Mouse (Mus musculus) left cerebral cortex, postnatal 4 days (tissue): ENCODE data around the gene Scrn3. TPM values are rescaled to one million over a fixed set of nuclear protein-coding genes. Genes with fewer than 3 reads are reported as not detected.
A peak's percentile ranks its signal among the peaks of the same experiment; 100 is the strongest.

Experiments
- DNase-seq: peaks from one replicate; pipeline ENCODE4 v3.0.0-alpha.2; 2022
- intact Hi-C: fragments of 180-260 bp; cut with DNase I; formaldehyde crosslinking; loops from one replicate; pipeline ENCODE4 v1.15.1; 2025
- total RNA-seq, 2 experiments: library from RNA; stranded (reverse); gene quantifications; 2 replicates each; pipeline ENCODE4 v1.2.3; 2021

Scrn3 gene
- total RNA-seq, 2 experiments from 2014 or later = 3.4 to 4.1 TPM

GRCm38 (mm10) chr2:73273249-73274118, 38.9 kb upstream of the Scrn3 start:
- intact Hi-C loops = loop anchor here (2.0 to 5.0 kb wide), 2 partner anchors 295 to 756 kb away; no protein-coding TSS in a partner anchor
- DNase-seq = no peak

- DNase-seq = peak; percentile 34
- intact Hi-C loops = loop anchor here (2.0 to 5.0 kb wide), 2 partner anchors 296 to 757 kb away; no protein-coding TSS in a partner anchor
Observed at GRCm38 (mm10) chr2:73274119-73274920, 38.1 kb upstream of the Scrn3 start.

GRCm38 (mm10) chr2:73275261-73276040, 37.0 kb upstream of the Scrn3 start:
- no peak for DNase-seq
- intact Hi-C loops = loop anchor here (2.0 to 5.0 kb wide), 2 partner anchors 297 to 1038 kb away; no protein-coding TSS in a partner anchor

GRCm38 (mm10) chr2:73276141-73276571, 36.2 kb upstream of the Scrn3 start:
- intact Hi-C loops = loop anchor here (5.0 kb wide), 1 partner anchor 1039 kb away; no protein-coding TSS in a partner anchor
- no peak for DNase-seq

- peak; percentile 23 for DNase-seq
- intact Hi-C loops = loop anchor here (5.0 kb wide), 1 partner anchor 1040 kb away; no protein-coding TSS in a partner anchor
Observed at GRCm38 (mm10) chr2:73277021-73277708, 35.2 kb upstream of the Scrn3 start.

GRCm38 (mm10) chr2:73277709-73278075, 34.7 kb upstream of the Scrn3 start:
- DNase-seq = no peak
- intact Hi-C loops = loop anchor here (5.0 kb wide), 1 partner anchor 1040 kb away; no protein-coding TSS in a partner anchor

GRCm38 (mm10) chr2:73278131-73278854, 34.1 kb upstream of the Scrn3 start:
- intact Hi-C loops = loop anchor here (5.0 kb wide), 1 partner anchor 1041 kb away; no protein-coding TSS in a partner anchor
- DNase-seq = peak; percentile 91

- intact Hi-C loops = loop anchor here (5.0 kb wide), 1 partner anchor 1042 kb away; no protein-coding TSS in a partner anchor
- DNase-seq = no peak
Observed at GRCm38 (mm10) chr2:73278869-73279268, 33.5 kb upstream of the Scrn3 start.

- intact Hi-C loops = loop anchor here (5.0 to 10.0 kb wide), 2 partner anchors 1042 to 1245 kb away; no protein-coding TSS in a partner anchor
- DNase-seq = no peak
Observed at GRCm38 (mm10) chr2:73279271-73280038, 32.9 kb upstream of the Scrn3 start.

GRCm38 (mm10) chr2:73280356-73281047, 31.9 kb upstream of the Scrn3 start:
- no peak for DNase-seq
- intact Hi-C loops = loop anchor here (10.0 kb wide), 1 partner anchor 1246 kb away; no protein-coding TSS in a partner anchor

GRCm38 (mm10) chr2:73281048-73281661, 31.2 kb upstream of the Scrn3 start:
- DNase-seq = no peak
- intact Hi-C loops = loop anchor here (10.0 kb wide), 1 partner anchor 1246 kb away; no protein-coding TSS in a partner anchor

- intact Hi-C loops = loop anchor here (10.0 kb wide), 1 partner anchor 1247 kb away; no protein-coding TSS in a partner anchor
- no peak for DNase-seq
Observed at GRCm38 (mm10) chr2:73281707-73282106, 30.7 kb upstream of the Scrn3 start.

GRCm38 (mm10) chr2:73285630-73286029, 26.8 kb upstream of the Scrn3 start:
- intact Hi-C loops = loop anchor here (10.0 kb wide), 1 partner anchor 1251 kb away; no protein-coding TSS in a partner anchor
- DNase-seq = no peak

GRCm38 (mm10) chr2:73291130-73291529, 21.3 kb upstream of the Scrn3 start:
- intact Hi-C loops = no loop called here

GRCm38 (mm10) chr2:73295023-73295422, 17.4 kb upstream of the Scrn3 start:
- intact Hi-C loops = no loop called here
- no peak for DNase-seq

More at GRCm38 (mm10) chr2:73291130-73291529, 21.3 kb upstream of the Scrn3 start:
- no peak for DNase-seq

GRCm38 (mm10) chr2:73298154-73298553, 14.2 kb upstream of the Scrn3 start:
- intact Hi-C loops = no loop called here
- DNase-seq = no peak

- no peak for DNase-seq
- intact Hi-C loops = no loop called here
Observed at GRCm38 (mm10) chr2:73298841-73299240, 13.6 kb upstream of the Scrn3 start.
